Mouse (Mus musculus): ENCODE data around the gene Shroom3. TPM values are rescaled to one million over a fixed set of nuclear protein-coding genes. Genes with fewer than 3 reads are reported as not detected.

Shroom3 gene
- 5.1 and 5.9 TPM in 2 replicates for polyA plus RNA-seq (2014; fragmentation: Nextera tagmentation; extraction: Ambion mirVana)

DNA sequence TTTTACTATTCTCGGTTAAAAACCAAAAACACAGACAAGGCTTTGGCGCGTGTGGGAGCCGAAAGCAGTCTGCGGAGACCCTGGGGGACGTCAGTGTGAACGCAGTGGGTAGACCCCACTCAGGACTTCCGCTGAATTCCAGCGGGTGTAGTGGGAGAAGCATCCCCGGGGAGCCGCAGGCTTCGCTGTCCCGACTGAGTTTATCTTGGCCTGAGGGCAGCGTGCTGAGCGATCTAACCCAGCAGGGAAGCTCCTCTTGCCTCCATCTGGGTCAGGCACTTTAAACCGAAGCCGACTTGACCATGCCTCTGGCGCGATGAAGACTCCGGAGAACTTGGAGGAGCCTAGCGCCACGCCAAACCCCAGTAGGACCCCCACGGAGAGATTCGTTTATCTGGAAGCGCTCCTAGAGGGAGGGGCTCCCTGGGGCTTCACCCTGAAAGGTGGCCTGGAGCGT, at the start of gene Shroom3:
Shroom3 (plus strand) TSS at position 85 of the 457 bp plus-strand sequence.
- Histone ChIP-seq H3K9me3 (ENCODE audit: control insufficient read depth, low read length) (no peaks in the 10 kb centered on the region), H3K27ac (ENCODE audit: low read depth, low read length) (peak within 1 kb of the TSS; percentile 21; the same call in 1 of the 2 replicates), H3K36me3 (ENCODE audit: control insufficient read depth, insufficient read depth, low read length) (no peaks in the 10 kb centered on the region), H3K4me3 (ENCODE audit: low read depth, low read length) (peak within 1 kb of the TSS; percentile 46), H3K27me3 (ENCODE audit: control insufficient read depth, insufficient read depth, low read length) (no peaks in the 10 kb centered on the region), H3K9ac (ENCODE audit: low read length) (peak within 1 kb of the TSS; percentile 46), H3K4me1 (ENCODE audit: control insufficient read depth, insufficient read depth, low read length) (no peaks in the 10 kb centered on the region), H3K4me2 (ENCODE audit: low read depth) (peak within 1 kb of the TSS; percentile 78)
- peak; percentile 74 for DNase-seq (ENCODE audit: low spot score)
- under 1% methylated on average over 26 of the region's 26 CpGs for WGBS
- ATAC-seq (ENCODE audit: insufficient read depth, low FRiP score, low TSS enrichment): no peak; the same call in 1 of the 2 replicates

DNA sequence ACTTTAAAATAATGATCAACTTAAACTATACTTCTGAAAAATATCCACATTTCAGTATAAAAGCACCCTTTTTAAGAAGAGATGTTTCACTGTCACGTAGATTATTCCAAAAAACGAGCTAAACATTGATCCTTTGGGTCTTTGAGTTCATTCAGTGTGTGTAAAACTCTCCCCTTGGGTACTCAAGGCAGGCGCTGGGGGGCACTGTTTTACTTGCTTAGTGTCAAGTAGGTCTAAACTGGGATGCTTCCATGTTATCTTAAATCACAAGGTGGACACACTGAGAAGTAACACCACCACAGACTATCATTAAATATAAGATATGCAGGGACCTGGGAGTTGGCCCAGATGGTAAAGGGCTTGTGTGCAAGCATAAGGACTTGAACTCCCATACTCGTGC, 49.7 kb upstream of the Shroom3 start:
- Histone ChIP-seq H3K4me1 (ENCODE audit: control insufficient read depth, insufficient read depth, low read length) (no peaks in the 10 kb centered on the region), H3K27ac (ENCODE audit: low read depth, low read length) (no peak overlapping the region), H3K9ac (ENCODE audit: low read length) (no peak overlapping the region), H3K27me3 (ENCODE audit: control insufficient read depth, insufficient read depth, low read length) (no peaks in the 10 kb centered on the region), H3K9me3 (ENCODE audit: control insufficient read depth, low read length) (no peaks in the 10 kb centered on the region), H3K4me3 (ENCODE audit: low read depth, low read length) (no peak overlapping the region), H3K4me2 (ENCODE audit: low read depth) (no peak overlapping the region), H3K36me3 (ENCODE audit: control insufficient read depth, insufficient read depth, low read length) (no peaks in the 10 kb centered on the region)
- WGBS: 65% methylated on average over 4 of the region's 4 CpGs
- ATAC-seq (ENCODE audit: insufficient read depth, low FRiP score, low TSS enrichment) (no peak), DNase-seq (ENCODE audit: low spot score) (no peak)

DNA sequence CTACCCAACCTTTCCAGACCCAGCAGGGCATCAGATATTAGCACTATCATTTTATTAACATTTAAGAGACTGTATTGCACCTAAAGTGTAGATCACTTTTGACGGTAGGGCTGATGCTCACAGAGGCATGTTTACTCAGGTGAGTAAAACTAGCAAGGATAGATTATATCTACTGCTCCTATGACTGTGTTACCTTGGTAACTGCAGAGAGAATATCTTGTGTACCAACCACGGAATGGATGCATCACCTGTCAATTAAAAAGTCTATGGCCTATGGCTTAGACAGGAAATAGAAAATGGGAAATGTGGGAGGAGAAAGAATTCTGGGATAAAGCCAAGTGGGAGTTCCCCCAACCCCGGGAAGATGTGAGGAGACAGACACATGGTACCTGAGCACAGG, 48.3 kb upstream of the Shroom3 start:
- Histone ChIP-seq H3K9me3 (ENCODE audit: control insufficient read depth, low read length) (no peaks in the 10 kb centered on the region), H3K36me3 (ENCODE audit: control insufficient read depth, insufficient read depth, low read length) (no peaks in the 10 kb centered on the region), H3K4me1 (ENCODE audit: control insufficient read depth, insufficient read depth, low read length) (no peaks in the 10 kb centered on the region), H3K27ac (ENCODE audit: low read depth, low read length) (no peak overlapping the region), H3K9ac (ENCODE audit: low read length) (no peak overlapping the region), H3K4me3 (ENCODE audit: low read depth, low read length) (no peak overlapping the region), H3K4me2 (ENCODE audit: low read depth) (no peak overlapping the region), H3K27me3 (ENCODE audit: control insufficient read depth, insufficient read depth, low read length) (no peaks in the 10 kb centered on the region)
- 81% methylated on average over 3 of the region's 3 CpGs for WGBS
- ATAC-seq (ENCODE audit: insufficient read depth, low FRiP score, low TSS enrichment) (no peak), DNase-seq (ENCODE audit: low spot score) (no peak)

DNA sequence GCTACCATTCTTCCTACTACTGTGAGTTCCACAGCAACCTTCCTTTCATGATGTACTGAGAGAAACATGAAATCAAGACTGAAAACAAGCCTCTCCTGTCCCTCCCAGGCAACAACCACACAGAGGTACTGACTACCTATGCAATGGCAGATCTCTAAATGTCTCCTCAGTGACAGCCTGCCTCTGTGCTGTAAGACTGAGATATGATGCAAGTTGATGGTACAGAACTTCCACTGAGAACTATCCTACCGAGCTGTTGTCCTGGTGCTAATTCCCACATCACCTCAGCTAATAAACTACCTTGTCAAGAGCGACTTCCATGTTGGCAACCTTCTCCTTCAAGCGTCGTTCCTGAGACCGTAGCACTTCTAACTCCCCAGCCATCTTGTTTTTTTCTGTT, 47.3 kb upstream of the Shroom3 start:
- Histone ChIP-seq H3K4me3 (ENCODE audit: low read depth, low read length) (no peak overlapping the region), H3K4me2 (ENCODE audit: low read depth) (no peak overlapping the region), H3K36me3 (ENCODE audit: control insufficient read depth, insufficient read depth, low read length) (no peaks in the 10 kb centered on the region), H3K4me1 (ENCODE audit: control insufficient read depth, insufficient read depth, low read length) (no peaks in the 10 kb centered on the region), H3K9ac (ENCODE audit: low read length) (no peak overlapping the region), H3K27ac (ENCODE audit: low read depth, low read length) (no peak overlapping the region), H3K27me3 (ENCODE audit: control insufficient read depth, insufficient read depth, low read length) (no peaks in the 10 kb centered on the region), H3K9me3 (ENCODE audit: control insufficient read depth, low read length) (no peaks in the 10 kb centered on the region)
- 88% methylated on average over 5 of the region's 5 CpGs for WGBS
- ATAC-seq (ENCODE audit: insufficient read depth, low FRiP score, low TSS enrichment) (no peak), DNase-seq (ENCODE audit: low spot score) (no peak)

DNA sequence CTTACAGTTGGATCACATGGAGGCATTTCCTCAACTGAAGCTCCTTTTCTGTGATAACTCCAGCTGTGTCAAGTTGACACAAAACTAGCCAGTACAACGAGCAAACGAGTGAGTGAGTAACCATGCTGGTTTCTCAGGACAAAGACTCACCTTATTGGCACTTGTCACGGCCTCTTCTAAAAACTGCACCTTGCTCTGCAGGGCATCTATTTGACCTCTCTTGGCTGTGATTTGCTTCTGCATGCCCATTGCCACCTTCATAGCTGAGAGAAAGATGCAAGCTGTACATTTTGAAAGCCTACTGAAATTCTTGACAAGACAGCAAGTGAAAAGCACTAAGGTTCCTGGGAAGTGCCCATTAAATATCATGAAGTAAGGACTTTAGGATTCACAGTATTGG, 42.4 kb upstream of the Shroom3 start:
- WGBS: 87% methylated on average over 3 of the region's 3 CpGs
- Histone ChIP-seq H3K27me3 (ENCODE audit: control insufficient read depth, insufficient read depth, low read length) (no peaks in the 10 kb centered on the region), H3K4me1 (ENCODE audit: control insufficient read depth, insufficient read depth, low read length) (no peaks in the 10 kb centered on the region), H3K9me3 (ENCODE audit: control insufficient read depth, low read length) (no peaks in the 10 kb centered on the region), H3K4me3 (ENCODE audit: low read depth, low read length) (no peak overlapping the region), H3K27ac (ENCODE audit: low read depth, low read length) (no peak overlapping the region), H3K4me2 (ENCODE audit: low read depth) (no peak overlapping the region), H3K36me3 (ENCODE audit: control insufficient read depth, insufficient read depth, low read length) (no peaks in the 10 kb centered on the region), H3K9ac (ENCODE audit: low read length) (no peak overlapping the region)
- DNase-seq (ENCODE audit: low spot score) (no peak), ATAC-seq (ENCODE audit: insufficient read depth, low FRiP score, low TSS enrichment) (no peak)

DNA sequence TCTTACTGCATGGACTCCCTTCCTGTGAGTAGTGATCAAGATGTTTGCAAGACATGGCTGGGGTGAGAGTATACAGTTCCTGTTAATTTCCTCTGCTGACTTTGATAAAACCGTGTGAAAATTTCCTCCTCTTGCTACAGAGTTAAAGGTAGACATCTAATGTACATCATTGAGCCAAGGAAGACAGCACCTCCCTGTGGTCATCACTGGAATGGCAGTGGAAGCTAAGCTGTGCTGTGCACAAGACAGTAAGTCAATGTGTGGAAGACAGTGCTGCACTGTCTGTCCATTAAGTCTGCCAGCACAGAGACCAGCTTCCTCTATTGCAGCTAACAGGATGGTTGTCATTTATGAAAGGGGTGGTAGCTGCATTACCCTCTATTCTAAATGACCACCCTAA, 27.0 kb upstream of the Shroom3 start:
- H3K9ac ChIP-seq (ENCODE audit: low read length): no peak overlapping the region
- no peaks in the 10 kb centered on the region for H3K36me3 ChIP-seq (ENCODE audit: control insufficient read depth, insufficient read depth, low read length)
- peak; percentile 67 for DNase-seq (ENCODE audit: low spot score)
- no peak overlapping the region for H3K4me2 ChIP-seq (ENCODE audit: low read depth)
- WGBS: 17% methylated on average over 1 of the region's 1 CpGs
- no peaks in the 10 kb centered on the region for H3K9me3 ChIP-seq (ENCODE audit: control insufficient read depth, low read length)
- H3K4me3 ChIP-seq (ENCODE audit: low read depth, low read length): no peak overlapping the region
- no peaks in the 10 kb centered on the region for H3K27me3 ChIP-seq (ENCODE audit: control insufficient read depth, insufficient read depth, low read length)
- no peak; the same call in 1 of the 2 replicates for ATAC-seq (ENCODE audit: insufficient read depth, low FRiP score, low TSS enrichment)
- H3K27ac ChIP-seq (ENCODE audit: low read depth, low read length): no peak overlapping the region
- H3K4me1 ChIP-seq (ENCODE audit: control insufficient read depth, insufficient read depth, low read length): no peaks in the 10 kb centered on the region

DNA sequence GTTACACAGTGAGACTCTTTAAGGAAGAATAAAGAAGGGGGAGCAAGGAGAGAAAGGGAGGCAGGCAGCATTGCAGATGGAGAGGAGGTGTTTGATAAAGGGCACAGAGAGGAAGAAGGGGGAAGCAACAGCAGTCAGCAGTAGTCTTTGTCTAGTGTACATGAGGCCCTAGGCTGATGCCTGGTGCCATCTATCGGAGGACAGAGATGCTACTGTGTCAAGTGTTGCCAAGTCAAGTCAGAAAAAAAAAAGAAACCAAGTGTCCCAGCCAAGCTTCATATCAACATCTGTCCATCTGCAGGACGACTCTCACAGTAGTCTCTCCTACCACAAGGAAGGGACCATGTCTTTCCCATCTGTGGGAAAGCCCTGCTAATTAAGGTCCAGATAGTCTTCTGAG, 18.9 kb upstream of the Shroom3 start:
- Histone ChIP-seq H3K4me3 (ENCODE audit: low read depth, low read length) (no peak overlapping the region), H3K27me3 (ENCODE audit: control insufficient read depth, insufficient read depth, low read length) (no peaks in the 10 kb centered on the region), H3K9ac (ENCODE audit: low read length) (no peak overlapping the region), H3K27ac (ENCODE audit: low read depth, low read length) (no peak overlapping the region), H3K4me2 (ENCODE audit: low read depth) (no peak overlapping the region), H3K36me3 (ENCODE audit: control insufficient read depth, insufficient read depth, low read length) (no peaks in the 10 kb centered on the region), H3K9me3 (ENCODE audit: control insufficient read depth, low read length) (no peaks in the 10 kb centered on the region), H3K4me1 (ENCODE audit: control insufficient read depth, insufficient read depth, low read length) (no peaks in the 10 kb centered on the region)
- 85% methylated on average over 2 of the region's 2 CpGs for WGBS
- DNase-seq (ENCODE audit: low spot score) (no peak), ATAC-seq (ENCODE audit: insufficient read depth, low FRiP score, low TSS enrichment) (no peak)

DNA sequence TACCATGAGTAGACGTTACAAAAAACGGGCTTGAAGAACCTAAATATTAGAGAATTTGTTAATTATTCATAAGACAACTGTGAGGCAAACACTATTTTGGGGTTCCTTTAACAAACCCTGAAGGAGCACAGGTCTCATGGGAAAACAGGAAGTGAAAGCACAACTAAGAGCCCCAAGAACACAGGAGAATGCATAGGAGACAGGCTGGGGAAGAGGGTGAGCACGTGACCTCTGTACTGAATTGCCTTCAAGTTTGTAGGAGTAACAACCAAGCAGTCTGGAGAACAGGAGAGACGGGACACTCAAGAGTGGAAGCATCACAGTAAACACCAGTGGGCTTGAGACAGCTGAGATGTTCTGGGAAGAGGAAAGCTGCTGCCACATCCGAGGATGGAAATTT, 16.4 kb upstream of the Shroom3 start:
- no peak overlapping the region for H3K9ac ChIP-seq (ENCODE audit: low read length)
- no peaks in the 10 kb centered on the region for H3K36me3 ChIP-seq (ENCODE audit: control insufficient read depth, insufficient read depth, low read length)
- H3K4me1 ChIP-seq (ENCODE audit: control insufficient read depth, insufficient read depth, low read length): no peaks in the 10 kb centered on the region
- ATAC-seq (ENCODE audit: insufficient read depth, low FRiP score, low TSS enrichment) (no peak), DNase-seq (ENCODE audit: low spot score) (no peak)
- no peak overlapping the region for H3K4me3 ChIP-seq (ENCODE audit: low read depth, low read length)
- H3K27ac ChIP-seq (ENCODE audit: low read depth, low read length): no peak overlapping the region
- no peak overlapping the region for H3K4me2 ChIP-seq (ENCODE audit: low read depth)
- H3K27me3 ChIP-seq (ENCODE audit: control insufficient read depth, insufficient read depth, low read length): no peaks in the 10 kb centered on the region
- H3K9me3 ChIP-seq (ENCODE audit: control insufficient read depth, low read length): no peaks in the 10 kb centered on the region
- WGBS: 81% methylated on average over 5 of the region's 5 CpGs

DNA sequence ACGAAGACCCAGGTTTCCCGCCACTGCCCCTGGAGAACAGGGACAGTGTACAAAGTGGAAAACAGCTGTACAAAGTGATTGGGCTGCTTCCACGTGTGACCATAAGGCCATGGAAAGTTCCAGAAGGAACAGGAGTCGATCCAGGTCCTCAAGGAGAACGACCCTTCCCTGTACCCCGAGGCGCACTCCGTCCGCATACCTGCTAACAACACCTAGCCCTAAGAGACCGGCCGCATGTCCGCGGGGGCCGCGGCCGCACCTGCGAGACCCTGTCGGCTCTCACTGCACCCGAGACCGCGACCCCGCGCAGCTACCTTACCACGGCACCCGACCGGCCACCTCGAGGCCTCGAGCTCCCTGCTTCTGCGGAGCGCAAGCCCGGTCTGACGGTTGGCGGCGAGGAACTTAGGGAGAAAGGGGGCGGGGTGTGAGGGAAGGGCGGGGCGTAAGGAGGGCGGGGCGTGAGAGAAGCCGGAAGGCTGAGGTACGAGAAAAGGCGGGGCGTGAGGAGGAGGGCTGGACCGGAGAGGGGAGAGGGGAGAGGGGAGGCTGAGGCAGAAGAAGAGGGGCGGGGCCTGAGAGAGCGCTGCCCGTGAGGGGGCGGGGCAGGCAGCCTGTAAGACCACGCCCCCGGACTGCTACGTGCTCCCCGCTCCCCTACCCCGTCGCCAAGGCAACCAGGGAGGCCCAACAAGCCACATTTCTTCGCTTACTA, 8.2 kb upstream of the Shroom3 start, which contains the start of gene Ccdc158:
Ccdc158 (minus strand) TSS at position 413 of the 715 bp plus-strand sequence.
- H3K27me3 ChIP-seq (ENCODE audit: control insufficient read depth, insufficient read depth, low read length): no peaks in the 10 kb centered on the region
- DNase-seq (ENCODE audit: low spot score) (peak; percentile 93), ATAC-seq (ENCODE audit: insufficient read depth, low FRiP score, low TSS enrichment) (peak; percentile 87)
- peak within 1 kb of the TSS; percentile 59 for H3K4me2 ChIP-seq (ENCODE audit: low read depth)
- peak within 1 kb of the TSS; percentile 43 for H3K9ac ChIP-seq (ENCODE audit: low read length)
- peak within 1 kb of the TSS; percentile 38 for H3K4me3 ChIP-seq (ENCODE audit: low read depth, low read length)
- no peaks in the 10 kb centered on the region for H3K36me3 ChIP-seq (ENCODE audit: control insufficient read depth, insufficient read depth, low read length)
- no peak within 1 kb of the TSS for H3K27ac ChIP-seq (ENCODE audit: low read depth, low read length)
- WGBS: 14% methylated on average over 54 of the region's 55 CpGs
- peaks cover 4% of the 10 kb centered on the region; the same call in 1 of the 2 replicates for H3K4me1 ChIP-seq (ENCODE audit: control insufficient read depth, insufficient read depth, low read length)
- H3K9me3 ChIP-seq (ENCODE audit: control insufficient read depth, low read length): no peaks in the 10 kb centered on the region
